Mouse (Mus musculus) hindbrain, postnatal 0 days (tissue): ENCODE measurements around the gene Tctex1d4. TPM values are rescaled to one million over a fixed set of nuclear protein-coding genes. Genes with fewer than 3 reads are reported as not detected.

ENCODE experiments used
- ATAC-seq: fragments of 200-750 bp; cut with Nextera tagmentation; 2 replicates; pipeline ENCODE4 v1.8.0; 2017; ENCODE audit warnings: mild to moderate bottlenecking, moderate TSS enrichment, moderate library complexity
- DNase-seq: peaks from one replicate; pipeline ENCODE4 v3.0.0-alpha.2; 2015; ENCODE audit warnings: low spot score
- H3K27ac ChIP-seq: fragments of 300-500 bp; sonication (generic); 2 replicates; pipeline ENCODE4 v1.5.1; 2014; ENCODE audit warnings: mild to moderate bottlenecking
- H3K27me3 ChIP-seq: fragments of 300-500 bp; sonication (generic); 2 replicates; pipeline ENCODE4 v1.6.1; 2014; ENCODE audit warnings: low read length, mixed read lengths; ENCODE audit not compliant: insufficient read depth
- H3K36me3 ChIP-seq: fragments of 300-500 bp; sonication (generic); 2 replicates; pipeline ENCODE4 v1.6.1; 2014; ENCODE audit warnings: low read length, mixed read lengths; ENCODE audit not compliant: insufficient read depth
- H3K4me1 ChIP-seq: fragments of 300-500 bp; sonication (generic); 2 replicates; pipeline ENCODE4 v1.6.1; 2014; ENCODE audit warnings: antibody characterized with exemption, low read length, mixed read lengths; ENCODE audit not compliant: insufficient read depth
- H3K4me2 ChIP-seq: fragments of 300-500 bp; sonication (generic); 2 replicates; pipeline ENCODE4 v1.6.1; 2014; ENCODE audit warnings: low read depth, mild to moderate bottlenecking, low read length, moderate library complexity, mixed read lengths
- H3K4me3 ChIP-seq: fragments of 300-500 bp; sonication (generic); 2 replicates; pipeline ENCODE4 v1.5.1; 2014; ENCODE audit warnings: low read length
- H3K9ac ChIP-seq: fragments of 300-500 bp; sonication (generic); replicated peaks from 2 replicates; pipeline ENCODE4 v1.6.1; 2014; ENCODE audit warnings: mild to moderate bottlenecking, low read length, moderate library complexity, mixed read lengths
- H3K9me3 ChIP-seq: fragments of 300-500 bp; sonication (generic); 2 replicates; pipeline ENCODE4 v1.6.1; 2016; ENCODE audit warnings: low read length, mixed read lengths
- CTCF ChIP-seq: IDR thresholded peaks from 2 replicates; pipeline ENCODE4 v1.5.1; 2016; ENCODE audit warnings: antibody characterized with exemption, control low read depth, low read depth
- WGBS: fragments of 180-500 bp; shearing (Covaris S2); extraction: QIAGEN DNeasy Blood & Tissue Kit; methylation state at CpG from one replicate; pipeline ENCODE4 v1.1.7; 2014; 5-methylcytosine and 5-hydroxymethylcytosine counted together
- polyA plus RNA-seq: library from polyadenylated mRNA; unstranded; fragments of >200 nt; fragmentation: Nextera tagmentation; extraction: Ambion mirVana; gene quantifications from 2 replicates; pipeline ENCODE4 v1.2.1, GENCODE M21; 2015
- total RNA-seq: library from RNA; depleted of rRNA; stranded (reverse); fragments of >200 nt; gene quantifications from 2 replicates; pipeline ENCODE4 v1.2.3, GENCODE M21; 2014

Tctex1d4 gene
- total and polyA plus RNA-seq, 2 experiments from 2014 or later = 2.8 to 5.8 TPM

GRCm38 (mm10) chr4:117136034-117136433 lies 9.4 kb downstream of the Tctex1d4 start:
- Histone ChIP-seq H3K4me3 (no peak overlapping the region), H3K36me3 (peaks cover 5% of the 10 kb centered on the region; the same call in 1 of the 2 replicates), H3K4me2 (no peak overlapping the region), H3K27ac (no peak overlapping the region), H3K9me3 (no peaks in the 10 kb centered on the region), H3K27me3 (no peaks in the 10 kb centered on the region), H3K4me1 (0 out of 2 replicates have a peak, but pooled peaks cover 8% of the 10 kb centered on the region), H3K9ac (no peak overlapping the region)
- 20% methylated on average over 8 of the region's 8 CpGs for WGBS
- ATAC-seq = no peak
- no peak for TF ChIP-seq CTCF
- no peak for DNase-seq

GRCm38 (mm10) chr4:117138295-117139216 lies 12.0 kb downstream of the Tctex1d4 start:
- TF ChIP-seq CTCF = no peak
- Histone ChIP-seq H3K9ac (no peak overlapping the region), H3K27ac (no peak overlapping the region), H3K4me3 (no peak overlapping the region), H3K4me1 (no peaks in the 10 kb centered on the region), H3K36me3 (no peaks in the 10 kb centered on the region), H3K27me3 (no peaks in the 10 kb centered on the region), H3K4me2 (no peak overlapping the region), H3K9me3 (no peaks in the 10 kb centered on the region)
- ATAC-seq = 0 out of 2 replicates have a peak, but pooled peaks have one; percentile 18
- 73% methylated on average over 15 of the region's 17 CpGs for WGBS
- no peak for DNase-seq

DNA sequence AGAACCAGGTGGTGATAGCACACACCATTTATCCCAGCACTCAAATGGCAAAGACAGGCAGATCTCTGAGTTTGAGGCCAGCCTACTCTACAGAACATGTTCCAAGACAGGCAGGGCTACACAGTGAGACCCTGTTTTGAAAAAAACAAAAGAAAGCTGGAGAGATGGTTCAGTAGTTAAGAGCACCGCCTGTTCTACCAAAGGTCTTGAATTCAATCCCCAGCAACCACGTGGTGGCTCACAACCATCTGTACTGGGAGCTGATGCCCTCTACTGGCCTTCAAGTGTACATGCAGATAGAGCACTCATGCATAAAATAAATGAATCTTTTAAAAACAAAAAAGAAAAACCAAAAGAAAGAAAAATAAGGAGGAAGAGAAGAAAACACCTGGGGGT lies 12.6 kb downstream of the Tctex1d4 start:
- peak; percentile 77 for TF ChIP-seq CTCF
- ATAC-seq (peak; percentile 55; the same call in 1 of the 2 replicates), DNase-seq (peak; percentile 66)
- no peak overlapping the region for H3K9ac ChIP-seq
- 1% methylated on average over 2 of the region's 2 CpGs for WGBS
- no peak overlapping the region for H3K4me2 ChIP-seq
- no peaks in the 10 kb centered on the region for H3K4me1 ChIP-seq
- H3K36me3 ChIP-seq = no peaks in the 10 kb centered on the region
- no peaks in the 10 kb centered on the region for H3K27me3 ChIP-seq
- H3K27ac ChIP-seq = no peak overlapping the region
- H3K9me3 ChIP-seq = no peaks in the 10 kb centered on the region
- no peak overlapping the region for H3K4me3 ChIP-seq

- no peak for ATAC-seq
- no peak overlapping the region for H3K4me3 ChIP-seq
- H3K27ac ChIP-seq = no peak overlapping the region
- H3K9me3 ChIP-seq = no peaks in the 10 kb centered on the region
- no peak overlapping the region for H3K4me2 ChIP-seq
- DNase-seq = peak; percentile 50
- no peaks in the 10 kb centered on the region for H3K27me3 ChIP-seq
- TF ChIP-seq CTCF = peak; percentile 56
- H3K9ac ChIP-seq = no peak overlapping the region
- WGBS = 32% methylated on average over 4 of the region's 4 CpGs
- no peaks in the 10 kb centered on the region for H3K36me3 ChIP-seq
- no peaks in the 10 kb centered on the region for H3K4me1 ChIP-seq
These were observed 14.0 kb downstream of the Tctex1d4 start for GRCm38 (mm10) chr4:117140613-117141012.

- TF ChIP-seq CTCF = no peak
- no peak overlapping the region for H3K9ac ChIP-seq
- no peaks in the 10 kb centered on the region for H3K9me3 ChIP-seq
- DNase-seq = no peak
- H3K4me2 ChIP-seq = no peak overlapping the region
- H3K27ac ChIP-seq = no peak overlapping the region
- H3K4me1 ChIP-seq = no peaks in the 10 kb centered on the region
- no peak overlapping the region for H3K4me3 ChIP-seq
- no peaks in the 10 kb centered on the region for H3K36me3 ChIP-seq
- WGBS = 61% methylated on average over 7 of the region's 7 CpGs
- no peaks in the 10 kb centered on the region for H3K27me3 ChIP-seq
- no peak for ATAC-seq
These were observed 16.4 kb downstream of the Tctex1d4 start for GRCm38 (mm10) chr4:117143023-117143422.

DNA sequence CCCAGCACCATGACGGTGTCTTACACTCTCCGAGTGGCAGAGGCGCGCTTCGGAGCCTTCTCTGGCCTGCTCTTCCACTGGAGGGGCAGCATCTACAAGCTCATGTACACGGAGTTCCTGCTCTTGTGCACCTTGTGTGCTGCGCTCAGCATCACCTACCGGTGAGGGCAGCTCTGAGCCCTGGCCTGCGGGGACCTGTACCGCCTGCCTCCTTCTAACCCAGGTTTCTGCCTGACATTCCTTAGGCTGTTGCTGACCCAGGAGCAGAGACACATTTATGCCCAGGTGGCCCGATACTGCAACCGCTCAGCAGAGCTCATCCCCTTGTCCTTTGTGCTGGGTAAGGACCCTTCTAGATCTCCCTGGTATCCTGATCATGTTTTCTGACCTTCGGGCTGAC lies 18.7 kb downstream of the Tctex1d4 start:
- TF ChIP-seq CTCF = no peak
- ATAC-seq = no peak

GRCm38 (mm10) chr4:117146176-117146575 lies 19.6 kb downstream of the Tctex1d4 start:
- Histone ChIP-seq H3K4me2 (no peak overlapping the region), H3K27me3 (no peaks in the 10 kb centered on the region), H3K27ac (no peak overlapping the region), H3K36me3 (peaks cover 13% of the 10 kb centered on the region; the same call in 1 of the 2 replicates), H3K9me3 (no peaks in the 10 kb centered on the region), H3K9ac (no peak overlapping the region), H3K4me3 (no peak overlapping the region), H3K4me1 (no peaks in the 10 kb centered on the region)
- TF ChIP-seq CTCF = peak; percentile 89
- WGBS = 32% methylated on average over 15 of the region's 15 CpGs
- ATAC-seq (peak; percentile 50), DNase-seq (peak; percentile 85)

More for the DNA sequence above, 18.7 kb downstream of the Tctex1d4 start:
- WGBS = 94% methylated on average over 13 of the region's 13 CpGs
- H3K4me3 ChIP-seq = no peak overlapping the region
- H3K9ac ChIP-seq = no peak overlapping the region
- DNase-seq = no peak
- no peaks in the 10 kb centered on the region for H3K27me3 ChIP-seq
- no peak overlapping the region for H3K27ac ChIP-seq
- H3K9me3 ChIP-seq = no peaks in the 10 kb centered on the region
- H3K4me1 ChIP-seq = no peaks in the 10 kb centered on the region
- no peak overlapping the region for H3K4me2 ChIP-seq
- H3K36me3 ChIP-seq = 0 out of 2 replicates have a peak, but pooled peaks cover 5% of the 10 kb centered on the region
